Mouse (Mus musculus) stomach, postnatal 0 days (tissue): Measurements from ENCODE around the gene Dusp18.

Source experiments
- CTCF ChIP-seq: IDR thresholded peaks from 2 replicates; pipeline ENCODE4 v1.5.1; 2016; ENCODE audit warnings: antibody characterized with exemption, low read depth, mild to moderate bottlenecking, moderate library complexity
- EP300 ChIP-seq: optimal IDR thresholded peaks from 2 replicates; pipeline ENCODE3; 2016; ENCODE audit warnings: antibody characterized with exemption

GRCm38 (mm10) chr11:3895933-3896332 is 893 bp downstream of the Dusp18 start:
- TF ChIP-seq CTCF, result no peak
- no peak for TF ChIP-seq EP300
